ENCODE assay signal across 14 mouse cellular contexts in genomic region chr1:172455416-172455815, GRCm38 (mm10). TPM values are rescaled to one million over a fixed set of nuclear protein-coding genes. Genes with fewer than 3 reads are reported as not detected.
DNase-seq lines count a peak whose midpoint lies in the region; ATAC-seq lines count a peak whose summit lies in the region.
"Had no signal": no experiment of that assay in that cellular context is flagged by ENCODE, and none has a peak within 500 bp of the region (broad histone marks: within the 10 kb centered on the region; RNA-seq: fewer than 3 reads in every experiment).

No protein-coding gene starts in this region.

- H3K27ac ChIP-seq in macrophage = peak overlapping the region; percentile 93
- H3K27ac ChIP-seq in forebrain, embryonic 13.5 days = no peak overlapping the region
- H3K27ac ChIP-seq: heart, embryonic 10.5 days had no signal

- H3K4me1 ChIP-seq in forebrain, embryonic 13.5 days = no peaks in the 10 kb centered on the region

- peak; percentile 65 for DNase-seq in CD4-positive, CD25-positive, alpha-beta regulatory T cell, adult 2 months (ENCODE audit: low read depth, low spot score)
- DNase-seq in ES-CJ7 (ENCODE audit: low read depth, low spot score) = peak; percentile 60
- peak; percentile 64 for DNase-seq in thymus, postnatal 0 days (ENCODE audit: low spot score)
- DNase-seq in left cerebral cortex, adult 9 months (ENCODE audit: low spot score in 2 of 2) = no peak
- no peak for DNase-seq in testis, postnatal 10 days (ENCODE audit: low spot score)
- DNase-seq: cerebellum, postnatal 36 days; kidney, postnatal 36 days; left cerebral cortex, postnatal 4 days; right cerebral cortex, adult 18-20 months had no signal

- no peak overlapping the region for H3K9ac ChIP-seq in forebrain, embryonic 13.5 days

- no peak overlapping the region for H3K4me2 ChIP-seq in forebrain, embryonic 13.5 days
- H3K4me2 ChIP-seq: midbrain, embryonic 11.5 days had no signal

- no peaks in the 10 kb centered on the region for H3K79me2 ChIP-seq in macrophage (ENCODE audit: inconsistent target)

- no peak for ATAC-seq in forebrain, embryonic 13.5 days
- ATAC-seq: hindbrain, embryonic 16.5 days had no signal

- H3K36me3 ChIP-seq in macrophage (ENCODE audit: inconsistent target) = no peaks in the 10 kb centered on the region
- no peaks in the 10 kb centered on the region for H3K36me3 ChIP-seq in forebrain, embryonic 13.5 days (ENCODE audit: poor library complexity, severe bottlenecking)
- H3K36me3 ChIP-seq: heart, embryonic 10.5 days had no signal

- 4% methylated on average over 4 of the region's 4 CpGs for WGBS in macrophage (ENCODE audit: missing documents)
- 12% methylated on average over 4 of the region's 4 CpGs for WGBS in forebrain, embryonic 13.5 days

- no peak overlapping the region for H3K4me3 ChIP-seq in macrophage (ENCODE audit: inconsistent target)
- no peak overlapping the region for H3K4me3 ChIP-seq in forebrain, embryonic 13.5 days
- H3K4me3 ChIP-seq: heart, embryonic 10.5 days had no signal

- H3K27me3 ChIP-seq in forebrain, embryonic 13.5 days = 0 out of 2 replicates have a peak, but pooled peaks cover 3% of the 10 kb centered on the region

- H3K9me3 ChIP-seq in forebrain, embryonic 13.5 days (replicated peaks) = no peaks in the 10 kb centered on the region
- H3K9me3 ChIP-seq: heart, embryonic 10.5 days had no signal

RNA-seq across cellular contexts. Expression of gene Slamf9, which starts 19.7 kb away (rescaled TPM):
- 10 to 100 TPM in 13 of 26 experiments, 1 to 10 TPM in 9, under 1 TPM in 3, not detected in 1; 0.66 to 36.6 (median 11.8) TPM for total RNA-seq in macrophage (2018; cell fraction: chromatin; rRNA removed)
- total RNA-seq in macrophage (2018; cell fraction: cytosol; rRNA removed) = 100 to 1,000 TPM in 12 of 26 experiments, 10 to 100 TPM in 2, 1 to 10 TPM in 12; 5.5 to 152 (median 54.7) TPM
- total RNA-seq in macrophage (2018; cell fraction: nucleus; rRNA removed) = 100 to 1,000 TPM in 5 of 26 experiments, 10 to 100 TPM in 10, 1 to 10 TPM in 11; 2.9 to 213 (median 40.5) TPM
- 8.4 to 43.7 TPM (median 12.1 TPM) in 3 replicates for polyA plus RNA-seq in macrophage (2018)
- 1.2 and 1.4 TPM in 2 replicates for polyA plus RNA-seq in thymus, postnatal 0 days (2015; fragmentation: Nextera tagmentation; extraction: Ambion mirVana)
- polyA plus RNA-seq in forebrain, embryonic 13.5 days (2015; fragmentation: Nextera tagmentation; extraction: Ambion mirVana) = 0.21 and 0.23 TPM in 2 replicates

RNA-seq across cellular contexts. Expression of gene Igsf9, which starts 26.2 kb away (rescaled TPM):
- total RNA-seq in macrophage (2018; cell fraction: chromatin; rRNA removed) = 10 to 100 TPM in 14 of 26 experiments, 1 to 10 TPM in 12; 3.3 to 66.1 (median 16.9) TPM
- 1 to 10 TPM in 15 of 26 experiments, under 1 TPM in 11; 0.43 to 3.6 (median 1.3) TPM for total RNA-seq in macrophage (2018; cell fraction: cytosol; rRNA removed)
- 10 to 100 TPM in 15 of 26 experiments, 1 to 10 TPM in 11; 3.2 to 47.9 (median 14.3) TPM for total RNA-seq in macrophage (2018; cell fraction: nucleus; rRNA removed)
- polyA plus RNA-seq in macrophage (2018) = 0.24 to 1.5 TPM (median 0.64 TPM) in 3 replicates
- polyA plus RNA-seq in thymus, postnatal 0 days (2015; fragmentation: Nextera tagmentation; extraction: Ambion mirVana) = 2.4 and 2.5 TPM in 2 replicates
- 78.7 and 90.7 TPM in 2 replicates for polyA plus RNA-seq in forebrain, embryonic 13.5 days (2015; fragmentation: Nextera tagmentation; extraction: Ambion mirVana)

RNA-seq across cellular contexts. Expression of gene Tagln2, which starts 44.4 kb away (rescaled TPM):
- total RNA-seq in macrophage (2018; cell fraction: chromatin; rRNA removed) = 100 to 1,000 TPM in 13 of 26 experiments, 10 to 100 TPM in 13; 30.9 to 294 (median 104) TPM
- total RNA-seq in macrophage (2018; cell fraction: cytosol; rRNA removed) = 100 to 1,000 TPM; 222 to 636 (median 285) TPM
- 100 to 1,000 TPM in 23 of 26 experiments, 10 to 100 TPM in 3; 72.7 to 364 (median 181) TPM for total RNA-seq in macrophage (2018; cell fraction: nucleus; rRNA removed)
- 178 to 475 TPM (median 441 TPM) in 3 replicates for polyA plus RNA-seq in macrophage (2018)
- polyA plus RNA-seq in thymus, postnatal 0 days (2015; fragmentation: Nextera tagmentation; extraction: Ambion mirVana) = 151 and 180 TPM in 2 replicates
- 52.9 and 55.8 TPM in 2 replicates for polyA plus RNA-seq in forebrain, embryonic 13.5 days (2015; fragmentation: Nextera tagmentation; extraction: Ambion mirVana)

Comparison
In these comparisons a context has a peak if more than half of its experiments do, and no peak if none do; other contexts are left out.
1. DNase-seq: peak in CD4-positive, CD25-positive, alpha-beta regulatory T cell, adult 2 months (single experiment), ES-CJ7 (single experiment) and thymus, postnatal 0 days (single experiment); none in left cerebral cortex, adult 9 months (0 of 2) and testis, postnatal 10 days (single experiment).
2. RNA of gene Igsf9, which starts 26.2 kb away (polyA plus RNA-seq): 78.7 to 90.7 TPM in forebrain, embryonic 13.5 days; 2.4 to 2.5 TPM in thymus, postnatal 0 days and 0.24 to 1.5 TPM in macrophage; every median in the first group is over 10 times any median in the second.